Mouse (Mus musculus) adrenal gland, postnatal 36 days (tissue): ENCODE measurements around the gene Osm. TPM values are rescaled to one million over a fixed set of nuclear protein-coding genes. Genes with fewer than 3 reads are reported as not detected.
A peak's percentile ranks its signal among the peaks of the same experiment; 100 is the strongest.

Experiments
- DNase-seq, 2 experiments: peaks; one replicate each; pipeline ENCODE4 v3.0.0; 2021; ENCODE audit warnings: mixed read lengths in 1 of 2
- total RNA-seq, 2 experiments: library from RNA; stranded (reverse); gene quantifications; 2 replicates each; pipeline ENCODE4 v1.2.3; 2021

The Osm gene
- total RNA-seq, 2 experiments from 2014 or later, result 0.26 TPM; not detected in 1

- peak in 1 of 2 experiments; percentile 28 for DNase-seq
These were observed 34.7 kb downstream of the Osm start for GRCm38 (mm10) chr11:4270744-4271459.

- DNase-seq, result no peak
These were observed 35.3 kb downstream of the Osm start for GRCm38 (mm10) chr11:4271544-4271943.

- DNase-seq, result no peak
These were observed 40.2 kb downstream of the Osm start for GRCm38 (mm10) chr11:4276411-4276861.

DNA sequence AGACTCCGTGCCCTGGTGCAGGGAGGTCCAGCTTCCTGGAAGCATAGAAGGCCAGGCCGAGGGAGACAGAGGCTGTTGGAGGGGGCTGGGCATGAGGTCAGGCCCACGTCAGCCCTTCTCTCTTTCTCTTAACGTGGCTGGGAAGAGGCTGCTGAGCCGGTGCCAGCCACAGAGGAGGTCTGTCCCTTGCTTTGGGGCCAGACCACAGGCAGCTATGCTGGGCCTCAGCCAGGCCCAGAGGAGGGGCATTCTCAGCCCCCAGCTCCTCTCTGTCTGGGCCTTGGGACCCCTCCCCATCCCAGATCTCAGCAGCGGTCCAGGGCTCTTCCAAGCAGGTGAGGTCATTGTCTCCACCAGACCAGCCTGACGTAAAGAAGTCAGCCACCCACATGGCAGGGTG lies 43.7 kb downstream of the Osm start:
- no peak for DNase-seq

- DNase-seq, result no peak
These were observed 45.6 kb downstream of the Osm start for GRCm38 (mm10) chr11:4281852-4282251.

DNA sequence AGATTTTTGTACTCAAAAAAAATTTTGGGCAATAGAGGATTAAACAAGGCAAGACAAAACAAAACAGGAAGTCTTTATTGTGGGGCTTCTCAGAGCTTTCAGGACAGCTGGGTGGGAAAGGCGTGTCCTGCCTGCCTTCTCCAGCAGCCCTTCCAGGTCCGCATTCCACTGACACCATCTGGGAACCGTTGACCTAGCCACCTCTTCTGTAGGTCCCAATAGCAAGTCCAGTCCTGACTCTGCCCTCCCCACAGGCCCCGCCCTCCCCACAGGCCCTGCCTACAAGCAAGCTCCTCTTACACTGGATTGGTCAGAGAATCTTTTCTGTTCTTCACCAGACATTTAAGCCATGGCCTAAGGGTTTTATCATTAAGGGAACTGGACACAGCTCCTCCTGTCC lies 47.4 kb downstream of the Osm start:
- no peak for DNase-seq

GRCm38 (mm10) chr11:4289280-4289679 lies 53.1 kb downstream of the Osm start:
- no peak for DNase-seq

Other genes with a start within 250 kb of the Osm start
- 1 to 10 TPM; 1.7 to 6.7 TPM for gene Sec14l4, start 205.0 kb upstream of the Osm start, total RNA-seq
- not detected for gene Sec14l3, start 171.6 kb upstream of the Osm start, total RNA-seq
- gene Mtfp1, start 141.0 kb upstream of the Osm start, total RNA-seq, result 10 to 100 TPM; 22.2 to 22.3 TPM
- gene Sec14l2, start 113.0 kb upstream of the Osm start, total RNA-seq, result 1 to 10 TPM; 1.3 to 1.5 TPM
- 10 to 100 TPM; 24.7 to 24.9 TPM for gene Rnf215, start 101.2 kb upstream of the Osm start, total RNA-seq
- 10 to 100 TPM in 1 of 2 experiments, 1 to 10 TPM in 1; 7.3 to 11.6 TPM for gene Ccdc157, start 76.1 kb upstream of the Osm start, total RNA-seq
- gene Sf3a1, start 76.1 kb upstream of the Osm start, total RNA-seq, result 10 to 100 TPM; 43.6 to 60.1 TPM
- 10 to 100 TPM; 14.6 to 24.3 TPM for gene Tbc1d10a, start 49.6 kb upstream of the Osm start, total RNA-seq
- gene Castor1, start 18.2 kb upstream of the Osm start, total RNA-seq, result 1 to 10 TPM; 4.0 to 4.6 TPM
- under 1 TPM; 0.10 to 0.56 TPM for gene Lif, start 21.1 kb downstream of the Osm start, total RNA-seq
- gene Hormad2, start 204.7 kb downstream of the Osm start, total RNA-seq, result under 1 TPM; 0.40 to 0.86 TPM